Mouse (Mus musculus): ENCODE measurements at regions not wholly inside any gene's neighbourhood (a gene's known extent, or its start where the extent isn't known, plus 50 kb on each side); places are given as distances from the start of the nearest gene placed in this dataset.

DNA sequence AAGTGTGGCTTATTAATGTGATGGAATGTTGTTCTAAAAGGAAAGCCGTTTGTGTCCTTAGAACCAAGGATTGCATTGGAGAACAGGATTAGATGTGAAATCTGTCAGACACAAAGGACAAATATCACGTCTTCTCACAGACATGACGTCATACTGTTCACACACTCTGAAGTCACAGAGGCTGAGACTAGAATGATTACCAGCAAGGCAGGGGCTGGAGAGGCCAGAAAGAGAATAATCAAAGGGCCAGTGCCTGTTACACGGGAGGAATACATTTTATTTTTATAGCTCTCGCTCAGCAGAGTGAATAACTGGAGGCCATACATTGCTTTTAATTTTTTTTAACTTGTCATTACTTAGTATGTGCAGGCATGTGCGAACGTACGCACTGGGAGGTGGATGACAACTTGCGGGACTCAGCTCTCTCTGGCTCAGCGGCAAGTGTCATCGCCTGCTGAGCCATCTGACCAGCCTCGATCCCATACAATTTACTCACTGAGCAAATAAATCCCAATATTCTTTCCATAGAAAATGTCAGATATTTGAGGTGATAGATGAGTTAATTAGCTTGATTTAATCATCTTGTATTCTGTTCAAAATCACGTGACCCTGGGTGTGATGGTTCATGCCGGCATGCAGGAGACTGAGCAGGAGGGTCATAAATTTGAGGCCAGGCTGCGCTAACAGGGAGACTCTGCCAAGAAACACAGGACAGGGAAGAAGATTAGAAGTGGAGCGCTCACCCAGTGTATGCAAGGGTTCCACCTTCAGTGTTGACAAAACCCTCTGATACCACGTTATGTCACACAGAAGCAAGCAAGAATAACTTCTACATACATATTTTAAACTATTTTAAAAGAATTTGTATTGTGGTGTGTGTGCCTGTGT lies 109.6 kb downstream of the Fam168b start:
- H3K4me1 ChIP-seq (replicated peaks; ENCODE audit: control insufficient read depth, insufficient read depth, low read length) = no peaks in the 10 kb centered on the region
- H3K36me3 ChIP-seq (ENCODE audit: control insufficient read depth, insufficient read depth, low read length) = no peaks in the 10 kb centered on the region
- no peak overlapping the region for H3K27ac ChIP-seq (ENCODE audit: low read length)
- no peaks in the 10 kb centered on the region for H3K9me3 ChIP-seq (ENCODE audit: control insufficient read depth, low read length)
- H3K27me3 ChIP-seq (ENCODE audit: control insufficient read depth, insufficient read depth, low read depth, low read length) = no peaks in the 10 kb centered on the region
- 71% methylated on average over 17 of the region's 17 CpGs for WGBS
- no peak overlapping the region for H3K9ac ChIP-seq (ENCODE audit: low read length)
- no peak overlapping the region for H3K4me2 ChIP-seq (ENCODE audit: low read depth, low read length)
- no peak for ATAC-seq (ENCODE audit: low read depth)
- H3K4me3 ChIP-seq (ENCODE audit: low read length) = no peak overlapping the region

DNA sequence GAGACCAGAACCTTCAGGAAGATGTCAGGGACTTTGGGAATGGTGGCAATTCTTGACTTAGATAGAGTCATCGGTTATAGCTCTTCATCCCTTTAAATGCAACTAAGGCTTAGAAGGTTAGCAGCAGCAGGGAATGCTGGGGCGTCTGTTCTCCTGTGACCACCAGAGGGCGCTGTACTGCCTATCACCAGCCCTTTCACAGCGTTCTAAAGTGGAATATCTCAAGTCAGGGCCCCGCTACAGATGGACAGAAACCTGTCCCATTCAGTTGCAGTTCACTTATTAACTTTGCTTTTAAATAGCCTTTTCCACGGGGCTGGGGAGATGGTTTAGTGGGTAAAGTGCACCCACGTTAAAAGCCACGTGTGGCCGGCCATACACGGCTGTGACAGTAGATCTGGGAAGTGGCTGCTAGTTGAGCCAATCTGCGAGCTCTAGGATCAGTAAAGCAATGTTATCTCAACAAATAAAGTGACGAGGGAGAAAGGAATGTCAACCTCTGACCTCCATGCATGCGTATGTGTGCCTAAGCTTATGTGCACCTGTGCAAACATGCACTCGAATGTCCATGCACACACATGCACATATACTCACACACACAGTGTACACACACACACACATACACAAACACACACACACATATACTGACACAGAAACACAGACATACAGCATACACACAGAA lies 104.3 kb downstream of the Fam168b start:
- Histone ChIP-seq H3K27ac (ENCODE audit: low read length) (no peak overlapping the region), H3K4me3 (ENCODE audit: low read length) (no peak overlapping the region), H3K9me3 (ENCODE audit: control insufficient read depth, low read length) (no peaks in the 10 kb centered on the region), H3K27me3 (ENCODE audit: control insufficient read depth, insufficient read depth, low read depth, low read length) (no peaks in the 10 kb centered on the region), H3K36me3 (ENCODE audit: control insufficient read depth, insufficient read depth, low read length) (no peaks in the 10 kb centered on the region), H3K4me2 (ENCODE audit: low read depth, low read length) (no peak overlapping the region), H3K9ac (ENCODE audit: low read length) (no peak overlapping the region), H3K4me1 (replicated peaks; ENCODE audit: control insufficient read depth, insufficient read depth, low read length) (no peaks in the 10 kb centered on the region)
- peak; percentile 54 for ATAC-seq (ENCODE audit: low read depth)
- 27% methylated on average over 14 of the region's 14 CpGs for WGBS

DNA sequence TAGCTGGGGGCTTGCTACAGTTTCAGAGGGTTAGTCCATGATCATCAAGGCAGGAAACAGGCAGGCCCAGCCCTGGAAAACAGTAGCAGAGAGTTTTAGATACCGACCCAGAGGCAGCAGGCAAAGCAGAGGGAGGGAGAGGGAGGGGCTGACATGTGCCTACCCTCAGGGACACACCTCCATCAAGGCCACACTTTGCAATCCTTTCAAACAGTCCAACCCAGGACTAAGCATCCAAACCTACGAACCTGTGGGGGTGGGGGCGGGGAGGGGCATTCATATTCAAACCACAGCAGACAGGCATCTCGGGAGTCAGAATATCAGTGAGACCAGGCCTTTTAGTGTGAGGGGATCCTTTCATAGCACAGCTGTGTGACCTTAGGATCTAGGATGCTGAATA lies 103.2 kb downstream of the Fam168b start:
- no peak for ATAC-seq (ENCODE audit: low read depth)
- 69% methylated on average over 4 of the region's 4 CpGs for WGBS
- H3K4me2 ChIP-seq (ENCODE audit: low read depth, low read length) = no peak overlapping the region

DNA sequence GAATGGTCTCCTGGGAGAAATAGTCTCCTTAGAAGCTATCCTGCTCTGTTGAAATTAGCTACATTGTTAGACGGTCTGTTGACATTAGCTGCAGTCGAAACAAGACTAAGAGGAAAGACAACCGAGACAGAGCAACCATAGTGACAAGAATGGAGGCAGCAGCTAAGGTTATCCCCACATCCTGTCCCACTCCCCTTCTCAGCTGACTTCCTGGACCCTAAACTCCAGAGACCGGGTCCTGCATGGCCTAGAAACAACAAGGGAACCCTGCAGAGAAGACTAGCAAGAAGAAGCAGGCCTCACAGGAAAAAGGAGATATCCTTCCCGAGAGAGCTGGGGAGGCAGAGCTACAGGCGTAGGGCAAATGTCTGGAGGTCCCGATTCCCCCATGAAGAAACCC lies 102.0 kb downstream of the Fam168b start:
- H3K9ac ChIP-seq (ENCODE audit: low read length) = no peak overlapping the region
- no peaks in the 10 kb centered on the region for H3K36me3 ChIP-seq (ENCODE audit: control insufficient read depth, insufficient read depth, low read length)
- ATAC-seq (ENCODE audit: low read depth) = no peak
- no peak overlapping the region for H3K4me2 ChIP-seq (ENCODE audit: low read depth, low read length)
- no peaks in the 10 kb centered on the region for H3K9me3 ChIP-seq (ENCODE audit: control insufficient read depth, low read length)
- WGBS = 50% methylated on average over 7 of the region's 7 CpGs
- H3K4me3 ChIP-seq (ENCODE audit: low read length) = no peak overlapping the region
- no peak overlapping the region for H3K27ac ChIP-seq (ENCODE audit: low read length)
- H3K4me1 ChIP-seq (replicated peaks; ENCODE audit: control insufficient read depth, insufficient read depth, low read length) = no peaks in the 10 kb centered on the region
- H3K27me3 ChIP-seq (ENCODE audit: control insufficient read depth, insufficient read depth, low read depth, low read length) = no peaks in the 10 kb centered on the region

More for the DNA sequence above, 103.2 kb downstream of the Fam168b start:
- Histone ChIP-seq H3K4me1 (replicated peaks; ENCODE audit: control insufficient read depth, insufficient read depth, low read length) (no peaks in the 10 kb centered on the region), H3K4me3 (ENCODE audit: low read length) (no peak overlapping the region), H3K9ac (ENCODE audit: low read length) (no peak overlapping the region), H3K36me3 (ENCODE audit: control insufficient read depth, insufficient read depth, low read length) (no peaks in the 10 kb centered on the region), H3K9me3 (ENCODE audit: control insufficient read depth, low read length) (no peaks in the 10 kb centered on the region), H3K27ac (ENCODE audit: low read length) (no peak overlapping the region), H3K27me3 (ENCODE audit: control insufficient read depth, insufficient read depth, low read depth, low read length) (no peaks in the 10 kb centered on the region)

DNA sequence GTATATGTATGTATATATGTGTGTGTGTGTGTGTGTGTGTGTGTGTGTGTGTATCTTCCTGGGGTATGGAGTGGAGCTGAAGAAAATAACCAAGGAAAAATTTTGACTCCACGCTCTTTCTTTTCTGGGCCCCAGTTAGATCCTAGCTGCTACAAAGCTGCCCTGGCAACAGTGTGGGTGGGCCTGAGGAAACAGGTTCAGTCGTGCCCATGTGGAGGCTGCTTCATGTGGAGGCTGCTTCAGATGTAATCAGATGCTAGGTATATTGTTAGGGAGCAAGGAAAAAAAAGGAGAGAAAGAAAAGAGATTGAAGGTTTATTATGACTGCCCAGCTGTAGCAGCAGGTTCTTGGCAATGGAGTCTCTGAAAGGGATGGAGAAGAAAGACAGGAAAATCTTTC lies 100.6 kb downstream of the Fam168b start:
- Histone ChIP-seq H3K4me3 (ENCODE audit: low read length) (no peak overlapping the region), H3K36me3 (ENCODE audit: control insufficient read depth, insufficient read depth, low read length) (no peaks in the 10 kb centered on the region), H3K27ac (ENCODE audit: low read length) (no peak overlapping the region), H3K27me3 (ENCODE audit: control insufficient read depth, insufficient read depth, low read depth, low read length) (no peaks in the 10 kb centered on the region), H3K4me1 (replicated peaks; ENCODE audit: control insufficient read depth, insufficient read depth, low read length) (no peaks in the 10 kb centered on the region), H3K9ac (ENCODE audit: low read length) (no peak overlapping the region), H3K4me2 (ENCODE audit: low read depth, low read length) (no peak overlapping the region), H3K9me3 (ENCODE audit: control insufficient read depth, low read length) (no peaks in the 10 kb centered on the region)
- no peak for ATAC-seq (ENCODE audit: low read depth)
- WGBS = 50% methylated on average over 2 of the region's 2 CpGs

DNA sequence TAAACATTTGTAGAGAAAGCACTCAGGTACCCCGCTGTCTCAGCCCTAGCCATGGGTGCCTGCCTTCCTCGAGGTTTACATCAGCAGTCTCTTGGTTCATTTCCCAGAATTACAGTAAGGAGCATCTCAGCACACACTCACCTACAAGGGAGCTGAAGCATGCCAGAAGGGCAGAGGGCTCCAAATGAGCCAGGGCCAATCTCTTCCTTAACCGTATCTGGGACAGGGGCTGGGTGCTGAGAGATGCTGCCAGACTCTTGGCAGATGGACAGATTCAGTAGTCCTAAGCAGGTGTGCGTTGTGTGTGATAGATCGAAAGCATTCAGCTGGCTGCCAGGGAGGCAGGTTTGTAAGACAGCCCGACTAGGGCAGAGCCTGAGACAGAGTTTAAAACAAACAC lies 97.0 kb downstream of the Fam168b start:
- WGBS = 57% methylated on average over 6 of the region's 6 CpGs
- Histone ChIP-seq H3K27me3 (ENCODE audit: control insufficient read depth, insufficient read depth, low read depth, low read length) (peaks cover 16% of the 10 kb centered on the region), H3K4me1 (replicated peaks; ENCODE audit: control insufficient read depth, insufficient read depth, low read length) (peaks cover 2% of the 10 kb centered on the region; the same call in 1 of the 2 replicates)

GRCm38 (mm10) chr1:34749161-34750040 lies 93.5 kb downstream of the Fam168b start:
- Histone ChIP-seq H3K4me3 (ENCODE audit: low read length) (no peak overlapping the region), H3K9me3 (ENCODE audit: control insufficient read depth, low read length) (no peaks in the 10 kb centered on the region), H3K4me1 (replicated peaks; ENCODE audit: control insufficient read depth, insufficient read depth, low read length) (peaks cover 2% of the 10 kb centered on the region; the same call in 1 of the 2 replicates), H3K27me3 (ENCODE audit: control insufficient read depth, insufficient read depth, low read depth, low read length) (peaks cover 37% of the 10 kb centered on the region), H3K4me2 (ENCODE audit: low read depth, low read length) (no peak overlapping the region), H3K27ac (ENCODE audit: low read length) (no peak overlapping the region), H3K9ac (ENCODE audit: low read length) (no peak overlapping the region), H3K36me3 (ENCODE audit: control insufficient read depth, insufficient read depth, low read length) (no peaks in the 10 kb centered on the region)
- peak; percentile 36; the same call in 1 of the 2 replicates for ATAC-seq (ENCODE audit: low read depth)
- WGBS = 7% methylated on average over 14 of the region's 14 CpGs

More for the DNA sequence above, 97.0 kb downstream of the Fam168b start:
- no peak for ATAC-seq (ENCODE audit: low read depth)
- Histone ChIP-seq H3K4me3 (ENCODE audit: low read length) (no peak overlapping the region), H3K4me2 (ENCODE audit: low read depth, low read length) (no peak overlapping the region), H3K36me3 (ENCODE audit: control insufficient read depth, insufficient read depth, low read length) (no peaks in the 10 kb centered on the region), H3K9ac (ENCODE audit: low read length) (no peak overlapping the region), H3K27ac (ENCODE audit: low read length) (no peak overlapping the region), H3K9me3 (ENCODE audit: control insufficient read depth, low read length) (no peaks in the 10 kb centered on the region)

DNA sequence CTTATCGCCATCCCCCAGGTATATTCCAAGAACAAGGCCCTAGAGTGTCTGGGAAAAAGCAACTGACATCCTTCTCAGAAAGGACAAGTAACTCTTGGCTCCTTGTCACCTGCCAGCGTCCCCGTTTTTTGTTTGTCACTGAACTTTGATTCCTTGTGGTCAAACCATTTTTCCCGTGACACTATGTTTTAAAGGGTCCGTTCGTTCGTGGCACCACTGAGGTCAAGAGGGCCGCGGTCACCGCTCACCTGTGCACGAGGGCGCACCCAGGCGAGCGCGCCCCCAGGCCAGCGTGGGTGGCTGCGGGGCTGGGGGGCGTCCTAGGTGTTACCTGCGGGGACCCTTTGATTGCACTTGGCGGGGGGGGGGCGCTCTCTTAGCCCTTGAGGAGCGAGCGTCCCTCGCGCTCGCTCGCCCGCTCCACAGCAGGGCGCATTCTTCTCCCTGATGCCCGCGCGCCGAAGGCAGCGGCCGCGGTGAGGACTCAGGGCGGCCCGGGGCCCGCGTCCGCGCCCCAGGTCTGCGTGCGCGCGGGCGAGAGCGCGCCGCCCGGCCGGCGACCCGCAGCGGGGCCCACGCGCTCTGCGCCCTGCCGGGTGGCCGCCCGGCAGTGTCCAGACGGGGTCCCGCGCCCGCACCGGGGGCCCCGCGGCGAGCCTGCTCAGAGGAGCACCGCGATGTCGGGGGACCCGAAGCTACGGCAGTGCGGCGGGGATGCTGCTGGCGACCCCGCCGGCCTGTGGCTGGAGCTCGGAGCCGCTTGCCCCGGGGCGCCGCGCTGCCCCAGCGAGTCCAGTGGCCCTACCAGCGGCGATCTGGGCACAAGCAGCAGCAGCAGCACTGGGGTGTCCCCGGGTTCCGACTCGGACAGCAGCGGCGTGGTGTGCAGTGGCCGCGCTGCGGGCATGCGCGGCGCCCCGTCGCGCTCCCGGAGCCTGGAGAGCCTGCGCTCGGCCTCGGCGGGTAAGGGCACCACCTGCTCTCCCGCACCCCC lies 92.5 kb downstream of the Fam168b start:
- WGBS = 2% methylated on average over 39 of the region's 108 CpGs

More for the DNA sequence above, 92.5 kb downstream of the Fam168b start:
- ATAC-seq (ENCODE audit: low read depth) = peak; percentile 59; the same call in 1 of the 2 replicates
- Histone ChIP-seq H3K27me3 (ENCODE audit: control insufficient read depth, insufficient read depth, low read depth, low read length) (peaks cover 37% of the 10 kb centered on the region), H3K4me1 (replicated peaks; ENCODE audit: control insufficient read depth, insufficient read depth, low read length) (peaks cover 2% of the 10 kb centered on the region; the same call in 1 of the 2 replicates), H3K9ac (ENCODE audit: low read length) (peak overlapping the region; percentile 59), H3K9me3 (ENCODE audit: control insufficient read depth, low read length) (no peaks in the 10 kb centered on the region), H3K36me3 (ENCODE audit: control insufficient read depth, insufficient read depth, low read length) (no peaks in the 10 kb centered on the region), H3K4me3 (ENCODE audit: low read length) (peak overlapping the region; percentile 60), H3K27ac (ENCODE audit: low read length) (no peak overlapping the region), H3K4me2 (ENCODE audit: low read depth, low read length) (peak overlapping the region; percentile 96)

All from lung, embryonic 16.5 days (tissue).